Mouse (Mus musculus) small intestine, adult 2 months (tissue): ENCODE measurements around the gene Ccl9.

ENCODE experiments used
- CTCF ChIP-seq: fragments of 200-500 bp; IDR thresholded peaks from 2 replicates; pipeline ENCODE4 v1.5.1; 2012; ENCODE audit warnings: low read depth, mild to moderate bottlenecking, control low read depth, inconsistent platforms, low read length, moderate library complexity, mixed read lengths; ENCODE audit not compliant: insufficient replicate concordance, insufficient read length; ENCODE audit errors: extremely low read depth
- POLR2A ChIP-seq: fragments of 200-500 bp; IDR thresholded peaks from 2 replicates; pipeline ENCODE4 v1.6.1; 2012; ENCODE audit warnings: low read depth, mild to moderate bottlenecking, control low read depth, inconsistent platforms, low read length, moderate library complexity

- no peak for TF ChIP-seq CTCF
- no peak for TF ChIP-seq POLR2A
These were observed 18.0 kb downstream of the Ccl9 start for GRCm38 (mm10) chr11:83560405-83560804.
